Comparison of ENCODE assay signal across 8 mouse cellular contexts in the genomic region with DNA sequence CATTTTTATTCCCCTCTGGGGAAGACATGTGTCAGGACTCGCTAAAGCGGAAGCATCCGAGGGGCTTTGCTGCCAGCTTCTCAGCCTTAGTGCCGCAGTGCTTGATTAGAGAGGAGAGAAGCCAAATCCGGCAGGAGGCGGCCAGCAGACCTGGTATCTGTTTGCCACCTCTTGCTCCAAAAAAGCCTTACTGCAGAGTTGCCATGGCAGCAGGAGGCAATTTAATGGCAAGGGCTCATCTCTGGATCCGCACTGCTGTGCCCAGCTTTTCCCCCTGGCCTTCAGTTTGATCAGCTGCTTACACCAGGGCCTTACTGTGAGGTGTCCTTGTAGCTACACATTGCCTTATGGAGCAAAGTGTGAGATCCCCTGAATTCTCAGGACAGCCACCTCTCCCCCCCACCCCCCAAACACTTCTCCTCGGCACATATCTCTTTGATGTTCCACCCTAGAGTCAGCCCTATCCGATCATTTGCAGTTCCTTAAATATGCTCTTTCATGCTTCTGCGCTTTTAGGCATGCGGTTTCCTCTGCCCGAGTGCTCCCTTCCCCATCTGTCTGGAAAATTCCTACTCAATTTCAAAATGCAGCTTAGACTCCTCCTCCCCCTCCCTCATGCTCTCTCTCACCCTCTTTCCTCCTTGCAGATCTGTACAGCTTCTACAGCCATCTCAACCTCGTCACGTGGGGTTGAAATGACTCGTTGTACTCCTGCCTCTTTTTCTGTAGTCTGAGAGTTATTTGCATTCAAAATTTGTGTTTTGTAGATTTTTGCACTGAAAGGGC.
A peak's percentile ranks its signal among the peaks of the same experiment; 100 is the strongest.
DNase-seq lines count a peak whose midpoint lies in the region; ATAC-seq and TF ChIP-seq lines count a peak whose summit lies in the region.

No protein-coding gene starts in this region.

- peak; percentile 88 for ATAC-seq in granulocyte monocyte progenitor cell, adult 5-6 weeks (replicated peaks; ENCODE audit: poor library complexity, severe bottlenecking)
- peak; percentile 74 for ATAC-seq in kidney, embryonic 15.5 days (replicated peaks; ENCODE audit: low FRiP score)
- ATAC-seq in lung, embryonic 14.5 days (ENCODE audit: insufficient read depth) = peak; percentile 71

- H3K27me3 ChIP-seq in kidney, embryonic 15.5 days = no peaks in the 10 kb centered on the region
- H3K27me3 ChIP-seq in lung, embryonic 14.5 days (ENCODE audit: insufficient read depth, low read length) = no peaks in the 10 kb centered on the region

- H3K4me1 ChIP-seq in kidney, embryonic 15.5 days = peaks cover 21% of the 10 kb centered on the region
- peaks cover 21% of the 10 kb centered on the region for H3K4me1 ChIP-seq in lung, embryonic 14.5 days (ENCODE audit: insufficient read depth)

- TF ChIP-seq CTCF in lung, embryonic 14.5 days (IDR thresholded peaks at IDR 0.05; ENCODE audit: low read depth) = no peak

- DNase-seq in heart, adult 18-20 months = peak; percentile 49 to 70
- no peak for DNase-seq in heart, postnatal 4 days
- DNase-seq in brain, embryonic 18.5 days (ENCODE audit: low read depth, low spot score) = peak; percentile 58
- DNase-seq in lung, embryonic 14.5 days = peak; percentile 58
- peak; percentile 88 for DNase-seq in right cerebral cortex, adult 18-20 months
- DNase-seq in thymus, postnatal 4 days = no peak

- H3K9me3 ChIP-seq in kidney, embryonic 15.5 days (replicated peaks) = no peaks in the 10 kb centered on the region
- no peaks in the 10 kb centered on the region for H3K9me3 ChIP-seq in lung, embryonic 14.5 days (ENCODE audit: low read depth, low read length)

- WGBS in kidney, embryonic 15.5 days = 27% methylated on average over 15 of the region's 15 CpGs
- WGBS in lung, embryonic 14.5 days = 36% methylated on average over 15 of the region's 15 CpGs

- no peak overlapping the region for H3K9ac ChIP-seq in kidney, embryonic 15.5 days
- H3K9ac ChIP-seq in lung, embryonic 14.5 days = no peak overlapping the region

- no peak overlapping the region for H3K4me3 ChIP-seq in kidney, embryonic 15.5 days (replicated peaks)
- no peak overlapping the region for H3K4me3 ChIP-seq in lung, embryonic 14.5 days (ENCODE audit: low read depth, low read length)

- peaks cover 1% of the 10 kb centered on the region; the same call in 1 of the 2 replicates for H3K36me3 ChIP-seq in kidney, embryonic 15.5 days
- no peaks in the 10 kb centered on the region for H3K36me3 ChIP-seq in lung, embryonic 14.5 days (ENCODE audit: insufficient read depth)

- H3K4me2 ChIP-seq in kidney, embryonic 15.5 days = 0 out of 2 replicates have a peak overlapping the region, but pooled peaks have one; percentile 19
- H3K4me2 ChIP-seq in lung, embryonic 14.5 days = peak overlapping the region; percentile 10; the same call in 1 of the 2 replicates

- H3K27ac ChIP-seq in kidney, embryonic 15.5 days = peak overlapping the region; percentile 80
- H3K27ac ChIP-seq in lung, embryonic 14.5 days (ENCODE audit: low read depth) = peak overlapping the region; percentile 7; the same call in 1 of the 2 replicates

Comparison
In these comparisons a context has a peak if more than half of its experiments do, and no peak if none do; other contexts are left out.
1. DNase-seq: peak in heart, adult 18-20 months (2 of 2), brain, embryonic 18.5 days (single experiment), lung, embryonic 14.5 days (single experiment) and right cerebral cortex, adult 18-20 months (single experiment); none in heart, postnatal 4 days (single experiment) and thymus, postnatal 4 days (single experiment).
2. Peak in every context shown above with its lines, with median percentiles within 50 percentile points of each other: ATAC-seq.